Mouse (Mus musculus): ENCODE results near the gene Dyx1c1. TPM values are rescaled to one million over a fixed set of nuclear protein-coding genes. Genes with fewer than 3 reads are reported as not detected.

The Dyx1c1 gene
- total RNA-seq, 1 experiment from 2014 or later, result not detected

DNA sequence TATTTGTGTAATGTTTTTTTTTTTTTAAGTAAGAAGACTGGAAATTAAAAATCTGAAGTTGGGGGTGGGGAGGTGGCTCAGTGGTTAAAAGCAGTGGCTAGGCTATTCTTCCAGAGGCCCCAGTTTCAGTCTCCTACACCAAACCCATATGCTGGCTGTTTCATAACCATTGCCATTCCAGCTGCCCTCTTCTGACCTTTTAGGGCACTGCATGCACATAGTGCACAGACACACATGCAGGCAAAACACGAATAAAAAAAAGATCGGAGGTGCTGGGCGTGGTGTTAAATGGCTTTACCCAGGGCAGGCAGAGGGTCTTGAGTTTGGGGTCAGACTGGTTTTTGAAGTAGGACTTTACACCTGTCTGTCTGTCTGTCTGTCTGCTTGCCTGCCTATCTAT is 47.6 kb downstream of the Dyx1c1 start:
- ATAC-seq (replicated peaks; ENCODE audit: insufficient number of reproducible peaks, low FRiP score, low TSS enrichment, poor library complexity, severe bottlenecking), result no peak

GRCm38 (mm10) chr9:73008384-73008783 is 49.8 kb downstream of the Dyx1c1 start:
- ATAC-seq (replicated peaks; ENCODE audit: insufficient number of reproducible peaks, low FRiP score, low TSS enrichment, poor library complexity, severe bottlenecking), result no peak

- no peak for ATAC-seq (replicated peaks; ENCODE audit: insufficient number of reproducible peaks, low FRiP score, low TSS enrichment, poor library complexity, severe bottlenecking)
These were observed 54.0 kb downstream of the Dyx1c1 start for GRCm38 (mm10) chr9:73012629-73013028.

- no peak for ATAC-seq (replicated peaks; ENCODE audit: insufficient number of reproducible peaks, low FRiP score, low TSS enrichment, poor library complexity, severe bottlenecking)
These were observed 56.1 kb downstream of the Dyx1c1 start for GRCm38 (mm10) chr9:73014724-73015123.

DNA sequence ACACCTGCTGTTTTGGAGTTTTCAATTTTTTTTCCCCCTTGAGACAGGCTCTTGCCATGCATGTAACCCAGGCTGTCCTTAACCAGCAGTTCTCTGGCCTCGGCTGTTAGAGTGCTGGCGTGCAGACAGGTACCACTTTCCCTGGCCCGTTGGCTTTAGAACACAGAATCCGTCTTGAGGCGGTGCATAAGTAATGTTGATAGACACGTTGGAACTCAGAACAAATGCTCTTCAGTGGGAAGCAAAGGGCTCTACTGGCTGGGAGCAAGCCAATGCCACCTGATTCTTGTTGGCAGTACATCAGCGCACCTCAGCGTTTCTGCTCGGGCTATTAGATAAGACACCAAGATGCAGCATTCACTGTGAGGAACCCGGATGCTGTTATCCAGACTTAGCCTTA is 61.3 kb downstream of the Dyx1c1 start:
- ATAC-seq (replicated peaks; ENCODE audit: insufficient number of reproducible peaks, low FRiP score, low TSS enrichment, poor library complexity, severe bottlenecking), result no peak

GRCm38 (mm10) chr9:73020566-73021097 is 62.0 kb downstream of the Dyx1c1 start:
- no peak for ATAC-seq (replicated peaks; ENCODE audit: insufficient number of reproducible peaks, low FRiP score, low TSS enrichment, poor library complexity, severe bottlenecking)

Other genes with a start within 250 kb of the Dyx1c1 start
- not detected in 3 replicates for gene Prtg, start 151.9 kb upstream of the Dyx1c1 start, total RNA-seq (2017)
- 0.10 TPM in 1 of 3 replicates, not detected in the others for gene Pygo1, start 33.1 kb upstream of the Dyx1c1 start, total RNA-seq (2017)
- 1.0 TPM in 1 of 3 replicates, not detected in the others for gene Gm44503, start 67 bp downstream of the Dyx1c1 start, total RNA-seq (2017)
- gene Ccpg1os, start 26.6 kb downstream of the Dyx1c1 start, total RNA-seq (2017), result 5.9 to 7.1 TPM in 2 of 3 replicates, not detected in the other
- 171 to 267 TPM (median 201 TPM) in 3 replicates for gene Ccpg1, start 26.6 kb downstream of the Dyx1c1 start, total RNA-seq (2017)
- gene Pigb, start 81.6 kb downstream of the Dyx1c1 start, total RNA-seq (2017), result 3.0 to 9.6 TPM (median 5.2 TPM) in 3 replicates
- 86.9 to 93.4 TPM (median 92.6 TPM) in 3 replicates for gene Rab27a, start 86.1 kb downstream of the Dyx1c1 start, total RNA-seq (2017)
- gene Khdc3, start 143.1 kb downstream of the Dyx1c1 start, total RNA-seq (2017), result 1.3 TPM in 1 of 3 replicates, not detected in the others
- 2.2 TPM in 1 of 3 replicates, not detected in the others for gene Gm20509, start 143.7 kb downstream of the Dyx1c1 start, total RNA-seq (2017)
- gene Rsl24d1, start 154.6 kb downstream of the Dyx1c1 start, total RNA-seq (2017), result 52.8 to 89.3 TPM (median 60.9 TPM) in 3 replicates